Mouse (Mus musculus): ENCODE measurements around the gene Mafg. TPM values are rescaled to one million over a fixed set of nuclear protein-coding genes. Genes with fewer than 3 reads are reported as not detected.

Mafg gene
- total and polyA plus RNA-seq, 3 experiments, result 32.8 to 45.2 (median 35.7) TPM

DNA sequence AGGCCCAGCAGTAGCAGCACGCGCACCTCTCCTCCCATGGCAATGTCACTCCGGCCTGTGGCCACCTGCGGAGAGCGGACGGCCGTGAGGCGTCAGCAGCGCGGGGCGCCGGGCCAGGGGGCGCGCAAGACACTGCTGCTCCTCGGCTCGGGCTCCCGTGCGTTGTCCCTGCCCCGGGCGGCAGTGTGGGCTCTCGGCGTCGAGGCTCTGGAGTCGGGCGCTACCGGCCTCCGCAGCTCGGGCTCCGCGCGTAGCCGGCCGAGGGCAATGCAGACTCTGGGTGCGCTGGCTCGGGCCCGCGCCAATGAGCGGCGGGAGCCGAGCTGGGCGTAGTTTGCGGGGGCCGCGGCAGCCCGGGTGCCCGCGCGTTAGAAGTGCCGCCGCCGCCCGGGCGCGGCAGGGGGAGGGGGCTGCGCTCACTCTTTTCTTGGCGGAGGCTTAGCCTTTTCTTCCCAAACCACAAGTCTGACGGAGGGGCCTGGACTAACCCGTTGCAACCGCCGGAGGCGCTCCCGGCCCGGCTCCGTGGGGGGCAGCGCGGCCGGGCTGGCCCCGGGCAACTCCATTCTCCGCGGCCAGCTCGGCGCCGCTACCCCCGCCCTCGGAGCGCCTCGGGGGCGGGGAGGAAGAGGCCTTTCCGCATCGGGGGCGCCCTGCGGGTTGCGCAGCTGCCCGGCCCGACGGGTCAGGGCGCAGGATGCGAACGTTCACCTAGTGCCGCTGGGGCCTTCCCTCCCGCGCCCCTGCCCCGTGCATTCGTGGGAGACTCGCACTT is 27.1 kb upstream of the Mafg start:
- Histone ChIP-seq H3K27me3 (ENCODE audit: control insufficient read depth, insufficient read depth, low read length) (peaks cover 23% of the 10 kb centered on the region), H3K4me3 (peak overlapping the region; percentile 42), H3K4me1 (ENCODE audit: control insufficient read depth, insufficient read depth, low read length) (peaks cover 1% of the 10 kb centered on the region; the same call in 1 of the 2 replicates), H3K27ac (no peak overlapping the region), H3K9ac (ENCODE audit: low read depth, low read length) (peak overlapping the region; percentile 33), H3K79me2 (replicated peaks; ENCODE audit: control insufficient read depth, insufficient read depth, low read length) (no peaks in the 10 kb centered on the region), H3K36me3 (ENCODE audit: control insufficient read depth, insufficient read depth, low read length) (no peaks in the 10 kb centered on the region)
- WGBS, result 2% methylated on average over 93 of the region's 95 CpGs
- intact Hi-C loops (cut with DNase I), result no loop called here
- DNase-seq, result peak; percentile 35 to 48
- TF ChIP-seq CTCF (IDR thresholded peaks at IDR 0.05) (peak; percentile 59), EP300 (IDR thresholded peaks at IDR 0.05; ENCODE audit: insufficient read depth, low read depth, low read length) (no peak)

DNA sequence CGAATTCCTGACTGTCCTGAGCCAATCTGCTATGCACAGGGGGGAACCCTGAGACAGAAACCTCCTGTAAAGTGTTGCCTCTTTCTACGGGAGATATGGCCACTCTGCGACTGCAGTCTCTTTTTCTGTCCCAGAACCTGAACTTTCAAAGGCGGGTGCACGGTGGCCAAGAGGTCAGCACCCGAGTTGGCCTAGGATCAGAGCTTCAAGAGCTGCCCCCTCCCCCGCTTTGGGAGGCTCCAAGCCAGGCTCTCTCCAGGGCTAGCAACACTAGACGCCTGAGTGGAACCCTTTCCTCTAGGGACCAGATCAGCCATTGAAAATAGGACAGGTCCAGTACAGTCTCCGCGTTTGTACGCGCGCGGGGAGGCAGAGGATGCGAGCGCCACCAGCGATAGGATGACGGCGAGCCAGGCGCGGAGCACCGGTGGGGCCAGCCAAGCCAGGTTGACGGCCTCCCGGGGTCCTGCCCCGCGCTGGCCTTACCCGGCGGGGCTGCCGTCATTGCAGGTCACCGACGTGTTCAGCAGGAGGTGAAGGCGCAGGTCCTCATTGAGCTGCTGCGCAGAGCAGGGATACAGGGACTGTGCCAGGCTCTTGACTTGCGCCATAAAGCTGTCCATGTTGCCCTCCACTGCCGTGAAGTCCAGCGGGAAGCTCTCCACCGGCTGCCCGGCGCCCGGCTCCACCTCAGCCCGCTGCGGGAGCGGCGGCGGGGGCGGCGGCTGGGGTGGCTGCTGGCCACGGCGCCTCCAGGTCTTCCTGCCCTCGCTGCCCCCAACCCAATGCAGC is 26.3 kb upstream of the Mafg start:
- Histone ChIP-seq H3K27me3 (ENCODE audit: control insufficient read depth, insufficient read depth, low read length) (peaks cover 23% of the 10 kb centered on the region), H3K9ac (ENCODE audit: low read depth, low read length) (peak overlapping the region; percentile 10; the same call in 1 of the 2 replicates), H3K4me3 (peak overlapping the region; percentile 42), H3K36me3 (ENCODE audit: control insufficient read depth, insufficient read depth, low read length) (no peaks in the 10 kb centered on the region), H3K4me1 (ENCODE audit: control insufficient read depth, insufficient read depth, low read length) (peaks cover 1% of the 10 kb centered on the region; the same call in 1 of the 2 replicates), H3K27ac (no peak overlapping the region), H3K79me2 (replicated peaks; ENCODE audit: control insufficient read depth, insufficient read depth, low read length) (no peaks in the 10 kb centered on the region)
- TF ChIP-seq POLR2A (IDR thresholded peaks at IDR 0.05; ENCODE audit: insufficient read depth, low read depth, low read length) (no peak), EP300 (IDR thresholded peaks at IDR 0.05; ENCODE audit: insufficient read depth, low read depth, low read length) (no peak), CTCF (IDR thresholded peaks at IDR 0.05) (no peak)
- intact Hi-C loops (cut with DNase I), result loop anchor here (1.0 to 2.0 kb wide), 3 partner anchors 19 to 117 kb away; no protein-coding TSS in a partner anchor
- DNase-seq, result peak in 1 of 2 experiments; percentile 35
- 4% methylated on average over 49 of the region's 50 CpGs for WGBS

DNA sequence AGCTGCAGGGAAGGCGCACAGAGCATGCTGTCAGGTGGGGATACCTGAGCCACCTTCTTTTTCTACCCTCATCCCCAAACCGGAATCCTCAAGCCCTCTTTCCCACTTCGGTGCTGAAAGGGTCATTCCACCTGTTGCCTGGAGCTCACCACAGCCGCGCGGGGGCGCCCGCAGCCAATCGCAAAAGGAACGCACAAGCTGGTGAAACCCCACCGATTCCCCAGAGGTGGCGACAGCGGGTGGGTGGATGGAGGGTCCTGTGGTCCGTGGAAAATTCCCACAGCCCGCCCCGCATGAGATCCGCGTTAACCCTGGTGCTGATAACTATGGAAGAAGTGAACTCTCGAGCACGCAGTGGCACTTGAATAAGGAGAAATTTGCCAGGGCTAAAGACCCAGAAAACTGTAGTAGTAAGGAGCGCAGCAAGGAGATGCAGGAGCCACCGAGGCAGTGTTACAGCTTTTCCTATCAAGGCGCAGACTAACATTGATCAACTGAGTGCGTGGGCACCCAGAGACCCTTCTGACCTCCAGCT is 25.5 kb upstream of the Mafg start:
- H3K9ac ChIP-seq (ENCODE audit: low read depth, low read length), result no peak overlapping the region
- H3K27me3 ChIP-seq (ENCODE audit: control insufficient read depth, insufficient read depth, low read length), result peaks cover 23% of the 10 kb centered on the region
- 3% methylated on average over 24 of the region's 24 CpGs for WGBS
- peaks cover 1% of the 10 kb centered on the region; the same call in 1 of the 2 replicates for H3K4me1 ChIP-seq (ENCODE audit: control insufficient read depth, insufficient read depth, low read length)
- H3K79me2 ChIP-seq (replicated peaks; ENCODE audit: control insufficient read depth, insufficient read depth, low read length), result no peaks in the 10 kb centered on the region
- intact Hi-C loops (cut with DNase I), result loop anchor here (1.0 to 2.0 kb wide), 3 partner anchors 20 to 118 kb away; no protein-coding TSS in a partner anchor
- H3K27ac ChIP-seq, result no peak overlapping the region
- TF ChIP-seq EP300 (IDR thresholded peaks at IDR 0.05; ENCODE audit: insufficient read depth, low read depth, low read length), result peak; percentile 34; the same call in 1 of the 2 replicates
- peak; percentile 93 for TF ChIP-seq CTCF (IDR thresholded peaks at IDR 0.05)
- no peak for TF ChIP-seq POLR2A (IDR thresholded peaks at IDR 0.05; ENCODE audit: insufficient read depth, low read depth, low read length)
- H3K36me3 ChIP-seq (ENCODE audit: control insufficient read depth, insufficient read depth, low read length), result no peaks in the 10 kb centered on the region
- no peak overlapping the region for H3K4me3 ChIP-seq
- DNase-seq, result peak; percentile 82 to 87

DNA sequence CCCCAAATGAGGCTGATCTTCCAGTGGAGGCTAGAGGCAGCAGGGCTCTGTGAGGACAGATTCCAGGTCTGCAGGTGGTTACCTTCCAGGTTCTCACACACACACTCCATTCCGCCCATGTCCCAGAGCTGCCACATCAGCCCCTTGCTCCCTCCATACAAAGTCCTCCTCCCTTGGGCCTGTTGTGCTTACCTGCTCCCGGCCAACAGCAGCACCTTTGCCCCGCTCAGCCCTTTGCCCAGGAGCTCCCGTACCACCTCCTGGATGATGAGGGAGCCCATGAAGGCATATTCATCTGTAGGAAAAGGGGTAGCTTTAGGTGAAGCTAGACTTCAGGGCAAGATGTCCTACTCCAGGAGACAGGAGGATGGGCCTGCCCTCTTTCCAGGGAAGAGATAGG is 23.9 kb upstream of the Mafg start:
- DNase-seq, result no peak
- WGBS, result 80% methylated on average over 4 of the region's 4 CpGs
- H3K4me3 ChIP-seq, result no peak overlapping the region
- H3K79me2 ChIP-seq (replicated peaks; ENCODE audit: control insufficient read depth, insufficient read depth, low read length), result no peaks in the 10 kb centered on the region
- intact Hi-C loops (cut with DNase I), result no loop called here
- H3K27ac ChIP-seq, result no peak overlapping the region
- TF ChIP-seq POLR2A (IDR thresholded peaks at IDR 0.05; ENCODE audit: insufficient read depth, low read depth, low read length), result no peak
- TF ChIP-seq CTCF (IDR thresholded peaks at IDR 0.05), result no peak
- TF ChIP-seq EP300 (IDR thresholded peaks at IDR 0.05; ENCODE audit: insufficient read depth, low read depth, low read length), result no peak
- H3K9ac ChIP-seq (ENCODE audit: low read depth, low read length), result no peak overlapping the region
- H3K4me1 ChIP-seq (ENCODE audit: control insufficient read depth, insufficient read depth, low read length), result peaks cover 1% of the 10 kb centered on the region; the same call in 1 of the 2 replicates
- no peaks in the 10 kb centered on the region for H3K36me3 ChIP-seq (ENCODE audit: control insufficient read depth, insufficient read depth, low read length)
- peaks cover 21% of the 10 kb centered on the region for H3K27me3 ChIP-seq (ENCODE audit: control insufficient read depth, insufficient read depth, low read length)

DNA sequence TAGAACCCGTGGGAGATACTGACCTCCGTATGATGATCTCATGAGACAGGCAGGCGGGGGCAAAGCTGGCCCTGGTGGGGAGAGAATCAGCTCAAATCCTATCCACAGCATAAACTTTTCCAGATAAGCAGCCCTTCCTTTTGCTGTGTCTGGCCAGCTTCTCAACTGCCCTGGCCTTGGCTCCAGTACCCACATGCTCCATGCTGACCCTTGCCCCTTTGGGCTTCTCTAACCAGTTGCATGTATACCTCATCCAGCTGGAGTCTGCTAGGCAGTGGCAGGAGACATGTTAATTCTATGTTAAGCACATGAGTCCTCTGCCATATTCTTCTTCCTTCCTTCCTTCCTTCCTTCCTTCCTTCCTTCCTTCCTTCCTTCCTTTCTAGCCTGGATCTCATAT is 21.3 kb upstream of the Mafg start:
- Histone ChIP-seq H3K4me3 (no peak overlapping the region), H3K9ac (ENCODE audit: low read depth, low read length) (no peak overlapping the region), H3K27ac (no peak overlapping the region), H3K36me3 (ENCODE audit: control insufficient read depth, insufficient read depth, low read length) (no peaks in the 10 kb centered on the region), H3K4me1 (ENCODE audit: control insufficient read depth, insufficient read depth, low read length) (no peaks in the 10 kb centered on the region), H3K27me3 (ENCODE audit: control insufficient read depth, insufficient read depth, low read length) (peaks cover 3% of the 10 kb centered on the region), H3K79me2 (replicated peaks; ENCODE audit: control insufficient read depth, insufficient read depth, low read length) (no peaks in the 10 kb centered on the region)
- TF ChIP-seq EP300 (IDR thresholded peaks at IDR 0.05; ENCODE audit: insufficient read depth, low read depth, low read length) (no peak), POLR2A (IDR thresholded peaks at IDR 0.05; ENCODE audit: insufficient read depth, low read depth, low read length) (no peak), CTCF (IDR thresholded peaks at IDR 0.05) (no peak)
- intact Hi-C loops (cut with DNase I), result no loop called here
- no peak for DNase-seq
- WGBS, result 60% methylated on average over 3 of the region's 3 CpGs
